Mouse (Mus musculus): Measurements from ENCODE around the gene Pdgfra.

The Pdgfra gene

GRCm38 (mm10) chr5:75209966-75210365 is 57.9 kb downstream of the Pdgfra start:
- DNase-seq (ENCODE audit: low spot score in 2 of 2): peak in 1 of 2 experiments; percentile 29

- DNase-seq (ENCODE audit: low spot score in 2 of 2): peak in 1 of 2 experiments; percentile 20
Measured at GRCm38 (mm10) chr5:75214520-75214919, 62.4 kb downstream of the Pdgfra start.

- DNase-seq (ENCODE audit: low spot score in 2 of 2): no peak
Measured at GRCm38 (mm10) chr5:75214929-75215328, 62.8 kb downstream of the Pdgfra start.

- DNase-seq (ENCODE audit: low spot score in 2 of 2): no peak
Measured at GRCm38 (mm10) chr5:75215678-75216256, 63.7 kb downstream of the Pdgfra start.

- DNase-seq (ENCODE audit: low spot score in 2 of 2): no peak
Measured at GRCm38 (mm10) chr5:75221610-75222009, 69.5 kb downstream of the Pdgfra start.

GRCm38 (mm10) chr5:75222491-75223265 is 70.6 kb downstream of the Pdgfra start:
- DNase-seq (ENCODE audit: low spot score in 2 of 2): no peak

GRCm38 (mm10) chr5:75238363-75238762 is 86.3 kb downstream of the Pdgfra start:
- no peak for DNase-seq (ENCODE audit: low spot score in 2 of 2)

GRCm38 (mm10) chr5:75238928-75239777 is 87.1 kb downstream of the Pdgfra start:
- DNase-seq (ENCODE audit: low spot score in 2 of 2): no peak

GRCm38 (mm10) chr5:75247070-75247740 is 95.1 kb downstream of the Pdgfra start:
- peak; percentile 52 to 60 for DNase-seq (ENCODE audit: low spot score in 2 of 2)

All from frontal cortex, postnatal 36 days (tissue).